Mouse (Mus musculus) left cerebral cortex, postnatal 10 days (tissue): ENCODE data around the gene Rab10. TPM values are rescaled to one million over a fixed set of nuclear protein-coding genes. Genes with fewer than 3 reads are reported as not detected.
"Not testable (repeated sequence)": the region's sequence is repeated elsewhere in the genome, so short reads cannot be mapped to it uniquely, and the experiment has no call there.

ENCODE experiments used
- DNase-seq, 2 experiments: peaks; one replicate each; pipeline ENCODE4 v3.0.0; 2021 to 2022; ENCODE audit warnings: low spot score in 2 of 2, mixed read lengths in 1 of 2; ENCODE audit errors: extremely low spot score in 1 of 2
- intact Hi-C: fragments of 180-260 bp; cut with DNase I; formaldehyde crosslinking; loops from one replicate; pipeline ENCODE4 v1.15.1; 2025
- total RNA-seq, 2 experiments: library from RNA; stranded (reverse); gene quantifications; 2 replicates each; pipeline ENCODE4 v1.2.3; 2021

The Rab10 gene
- total RNA-seq, 2 experiments from 2014 or later, result 217 to 226 TPM

DNA sequence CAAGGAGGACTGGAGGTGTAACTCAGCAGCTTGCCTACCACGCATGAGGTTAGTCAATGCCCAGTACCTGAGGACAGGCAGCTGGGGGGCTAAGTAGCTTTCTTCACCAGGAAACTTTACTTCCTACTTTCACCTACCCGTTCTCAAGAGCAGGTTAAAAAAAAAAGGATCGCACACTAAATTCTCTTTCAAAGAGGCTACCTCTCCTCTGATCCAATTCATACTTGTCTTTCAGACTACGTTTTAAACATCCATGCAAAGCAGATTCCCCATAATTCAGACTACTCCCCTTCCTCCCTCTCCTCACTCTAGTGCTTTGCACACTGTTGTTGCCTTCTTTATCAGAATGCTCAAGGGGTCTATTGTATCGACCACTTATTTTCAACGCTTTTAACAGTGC is 2.2 kb downstream of the Rab10 start:
- intact Hi-C loops, result loop anchor here (2.0 to 5.0 kb wide), 2 partner anchors 57 to 70 kb away; no protein-coding TSS in a partner anchor

GRCm38 (mm10) chr12:3305238-3305637 is 4.5 kb downstream of the Rab10 start:
- intact Hi-C loops, result loop anchor here (5.0 kb wide), 1 partner anchor 68 kb away; no protein-coding TSS in a partner anchor

More for the DNA sequence above, 2.2 kb downstream of the Rab10 start:
- no peak for DNase-seq

GRCm38 (mm10) chr12:3297622-3298021 is 12.1 kb downstream of the Rab10 start:
- DNase-seq, intact Hi-C loops: not testable (repeated sequence)

More at GRCm38 (mm10) chr12:3305238-3305637, 4.5 kb downstream of the Rab10 start:
- no peak for DNase-seq

DNA sequence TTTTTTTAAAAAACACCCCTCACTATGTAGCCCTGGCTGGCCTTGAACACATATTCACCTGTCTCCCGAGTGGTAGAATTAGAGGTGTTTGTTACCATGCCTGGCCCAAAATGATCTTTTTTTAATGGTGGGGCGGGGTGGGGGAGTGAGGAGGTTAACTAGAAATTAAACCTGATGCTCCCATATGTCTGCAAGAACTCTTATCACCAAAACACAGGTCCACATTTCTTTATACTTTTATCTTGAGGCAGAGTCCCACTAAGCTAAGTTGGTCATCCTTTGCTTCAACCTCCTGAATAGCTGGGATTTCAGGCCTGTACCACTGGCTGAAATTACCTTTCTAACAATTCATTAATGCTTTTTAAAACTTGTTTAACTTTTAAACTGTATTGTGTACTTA is 13.7 kb downstream of the Rab10 start:
- DNase-seq, result no peak
- intact Hi-C loops, result no loop called here

GRCm38 (mm10) chr12:3291849-3292248 is 17.9 kb downstream of the Rab10 start:
- intact Hi-C loops, result no loop called here
- DNase-seq, result no peak

DNA sequence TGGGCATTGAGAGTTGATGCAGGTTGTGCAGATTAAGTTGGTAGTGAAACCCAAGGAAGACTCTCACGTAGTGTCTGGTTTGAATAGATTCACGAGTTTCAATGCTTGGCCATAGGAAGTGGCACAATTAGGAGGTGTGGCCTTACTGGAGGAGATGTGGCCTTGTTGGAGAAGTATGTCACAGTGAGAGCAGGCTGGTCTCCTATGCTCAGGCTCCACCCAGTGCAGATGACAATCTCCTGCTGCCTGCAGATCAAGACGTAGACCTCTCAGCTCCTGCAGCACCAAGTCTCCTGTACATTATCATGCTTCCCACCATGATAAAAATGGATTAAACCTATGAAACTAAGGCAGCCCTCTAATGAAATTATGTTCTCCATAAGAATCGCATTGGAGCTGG is 18.7 kb downstream of the Rab10 start:
- intact Hi-C loops, result no loop called here
- DNase-seq, result no peak

- intact Hi-C loops, result no loop called here
- DNase-seq, result no peak
Observed at GRCm38 (mm10) chr12:3288440-3288839, 21.3 kb downstream of the Rab10 start.

- intact Hi-C loops, result no loop called here
- DNase-seq, result no peak
Observed at GRCm38 (mm10) chr12:3285919-3286318, 23.9 kb downstream of the Rab10 start.

DNA sequence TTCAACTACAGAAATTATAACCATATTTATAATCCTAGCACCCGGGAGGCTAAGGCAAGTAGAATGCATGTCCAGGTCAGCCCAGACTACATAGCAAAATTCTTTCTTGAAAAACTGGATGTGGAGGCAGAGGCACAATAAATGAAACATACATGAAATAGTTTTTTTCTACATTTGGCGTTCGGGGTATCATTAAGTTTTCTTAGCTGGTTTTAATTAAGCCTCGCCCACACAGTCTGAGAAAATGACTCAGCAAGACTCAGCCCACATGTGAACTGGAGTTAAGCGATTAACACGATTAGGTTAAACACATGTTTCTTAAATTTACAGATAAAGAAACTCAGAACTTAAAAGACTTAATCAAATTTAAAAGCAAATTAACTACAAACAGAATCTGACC is 24.4 kb downstream of the Rab10 start:
- intact Hi-C loops, result no loop called here
- DNase-seq, result no peak

DNA sequence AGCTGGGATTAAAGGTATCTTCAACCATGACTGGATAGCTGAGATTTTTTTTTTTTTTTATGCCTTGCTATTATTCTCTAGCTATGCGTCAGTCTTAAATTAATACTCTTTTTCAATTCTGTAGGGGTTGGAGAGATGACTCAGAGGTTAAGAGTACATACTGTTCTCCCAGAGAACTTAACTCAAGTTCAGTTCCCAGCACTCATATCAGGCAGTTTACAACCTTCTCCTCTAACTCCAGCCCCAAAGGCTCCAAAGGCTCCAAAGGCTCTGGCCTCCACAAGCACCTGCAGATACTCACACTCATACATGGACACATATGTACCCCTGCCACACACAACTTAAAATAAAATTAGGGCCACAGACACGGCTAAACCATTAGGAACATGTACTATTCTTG is 25.3 kb downstream of the Rab10 start:
- intact Hi-C loops, result no loop called here
- DNase-seq, result no peak

- DNase-seq, result no peak
- intact Hi-C loops, result no loop called here
Observed at GRCm38 (mm10) chr12:3283829-3284440, 25.8 kb downstream of the Rab10 start.

- intact Hi-C loops, result no loop called here
- no peak for DNase-seq
Observed at GRCm38 (mm10) chr12:3282954-3283353, 26.8 kb downstream of the Rab10 start.

GRCm38 (mm10) chr12:3282520-3282919 is 27.2 kb downstream of the Rab10 start:
- no peak for DNase-seq
- intact Hi-C loops, result no loop called here

GRCm38 (mm10) chr12:3278880-3279339 is 30.9 kb downstream of the Rab10 start:
- DNase-seq, result no peak
- intact Hi-C loops, result no loop called here

- intact Hi-C loops, result no loop called here
- DNase-seq, result no peak
Observed at GRCm38 (mm10) chr12:3270818-3271217, 39.0 kb downstream of the Rab10 start.

GRCm38 (mm10) chr12:3267397-3267796 is 42.4 kb downstream of the Rab10 start:
- intact Hi-C loops, result no loop called here

DNA sequence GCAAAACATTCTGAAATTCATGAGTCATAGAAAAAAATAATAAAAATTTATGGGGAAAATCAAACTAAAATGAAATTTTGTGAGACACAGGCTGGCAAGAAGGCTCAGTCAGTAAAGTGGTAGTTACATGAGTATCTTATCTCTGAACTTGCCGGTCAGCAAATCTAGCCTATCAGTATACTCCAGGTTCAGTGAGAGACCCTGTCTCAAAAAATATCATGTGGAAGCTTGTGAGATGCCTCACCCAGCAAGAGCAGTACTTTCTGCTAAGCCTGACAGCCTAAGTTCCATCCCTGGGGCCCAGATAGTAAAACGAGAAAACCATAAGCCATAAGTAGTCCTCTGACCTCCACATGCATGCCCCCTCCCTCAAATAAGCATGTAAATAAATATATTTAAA is 44.6 kb downstream of the Rab10 start:
- no peak for DNase-seq
- intact Hi-C loops, result no loop called here

More at GRCm38 (mm10) chr12:3267397-3267796, 42.4 kb downstream of the Rab10 start:
- no peak for DNase-seq

- no peak for DNase-seq
- intact Hi-C loops, result no loop called here
Observed at GRCm38 (mm10) chr12:3264449-3264848, 45.3 kb downstream of the Rab10 start.

- intact Hi-C loops, result no loop called here
- DNase-seq, result peak in 1 of 2 experiments; percentile 28
Observed at GRCm38 (mm10) chr12:3261596-3261995, 48.2 kb downstream of the Rab10 start.

DNA sequence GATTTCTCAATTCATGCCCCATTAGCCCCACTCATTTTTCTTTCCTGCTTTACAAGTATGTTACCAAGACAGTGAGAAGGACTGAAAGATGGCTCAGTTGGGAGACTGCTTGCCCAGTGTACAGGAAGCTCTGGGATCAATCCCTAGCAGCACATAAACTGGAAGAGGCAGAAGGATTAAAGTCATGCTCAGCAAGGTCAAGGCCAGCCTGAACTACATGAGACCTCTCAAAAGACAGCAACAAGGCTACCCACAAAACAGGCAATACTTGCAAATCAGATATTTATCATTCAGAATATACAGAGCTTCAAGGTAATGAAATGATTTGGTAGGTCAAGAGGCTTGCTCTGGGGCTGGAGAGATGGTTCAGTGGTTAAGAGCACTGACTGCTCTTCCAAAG is 53.8 kb downstream of the Rab10 start:
- DNase-seq, result no peak

GRCm38 (mm10) chr12:3255435-3255834 is 54.3 kb downstream of the Rab10 start:
- no peak for DNase-seq
- intact Hi-C loops, result no loop called here

More for the DNA sequence above, 53.8 kb downstream of the Rab10 start:
- intact Hi-C loops, result no loop called here
